Mouse (Mus musculus) forebrain, embryonic 13.5 days (tissue): ENCODE measurements at regions not wholly inside any gene's neighbourhood (a gene's known extent, or its start where the extent isn't known, plus 50 kb on each side); places are given as distances from the start of the nearest gene placed in this dataset.
A peak's percentile ranks its signal among the peaks of the same experiment; 100 is the strongest.

Experiments
- ATAC-seq: fragments of 200-750 bp; cut with Nextera tagmentation; 2 replicates; pipeline ENCODE4 v1.8.0; 2017
- H3K27ac ChIP-seq: fragments of 300-500 bp; sonication (generic); 2 replicates; pipeline ENCODE4 v1.5.1; 2015; ENCODE audit warnings: inconsistent platforms, mild to moderate bottlenecking, moderate library complexity
- H3K27me3 ChIP-seq: fragments of 300-500 bp; sonication (generic); 2 replicates; pipeline ENCODE4 v1.6.1; 2015; ENCODE audit warnings: mild to moderate bottlenecking, inconsistent platforms
- H3K36me3 ChIP-seq: fragments of 300-500 bp; sonication (generic); 2 replicates; pipeline ENCODE4 v1.6.1; 2015; ENCODE audit warnings: mild to moderate bottlenecking, inconsistent platforms; ENCODE audit not compliant: poor library complexity, severe bottlenecking
- H3K4me1 ChIP-seq: fragments of 300-500 bp; sonication (generic); 2 replicates; pipeline ENCODE4 v1.6.1; 2015; ENCODE audit warnings: inconsistent platforms
- H3K4me2 ChIP-seq: fragments of 300-500 bp; sonication (generic); 2 replicates; pipeline ENCODE4 v1.6.1; 2015; ENCODE audit warnings: inconsistent platforms, mild to moderate bottlenecking, moderate library complexity
- H3K4me3 ChIP-seq: fragments of 300-500 bp; sonication (generic); 2 replicates; pipeline ENCODE4 v1.5.1; 2015; ENCODE audit warnings: mild to moderate bottlenecking, inconsistent platforms
- H3K9ac ChIP-seq: fragments of 300-500 bp; sonication (generic); 2 replicates; pipeline ENCODE4 v1.6.1; 2015; ENCODE audit warnings: mild to moderate bottlenecking, inconsistent platforms
- H3K9me3 ChIP-seq: fragments of 300-500 bp; sonication (generic); replicated peaks from 2 replicates; pipeline ENCODE4 v1.6.1; 2016; ENCODE audit warnings: inconsistent platforms
- WGBS: fragments of 180-500 bp; shearing (Covaris S2); methylation state at CpG from one replicate; pipeline ENCODE4 v1.1.7; 2015; 5-methylcytosine and 5-hydroxymethylcytosine counted together

DNA sequence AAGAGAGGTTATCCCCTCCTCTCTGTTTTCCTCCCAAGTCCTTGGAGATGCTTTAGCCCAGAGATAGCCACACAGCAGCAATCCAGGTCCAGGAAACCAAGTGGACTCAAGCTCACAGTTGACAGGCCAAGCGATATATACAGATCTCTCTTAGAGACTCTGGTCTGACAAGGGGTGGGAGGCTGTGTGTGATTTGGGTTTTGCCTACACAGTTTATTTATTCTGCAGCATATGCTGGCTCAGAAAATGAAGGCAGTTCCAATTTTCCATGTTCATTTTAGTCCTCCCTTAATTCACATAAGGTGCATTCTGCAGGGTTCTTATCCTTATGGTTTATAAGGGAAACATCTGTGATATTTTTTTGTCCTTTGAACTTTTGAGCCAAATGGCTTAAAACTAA lies 595.0 kb upstream of the Apob start:
- ATAC-seq = no peak

GRCm38 (mm10) chr12:7403800-7404199 lies 573.6 kb upstream of the Apob start:
- H3K9ac ChIP-seq = no peak overlapping the region
- H3K36me3 ChIP-seq = no peaks in the 10 kb centered on the region
- ATAC-seq = peak; percentile 88
- H3K27ac ChIP-seq = no peak overlapping the region
- H3K4me3 ChIP-seq = no peak overlapping the region
- WGBS = 32% methylated on average over 4 of the region's 4 CpGs
- no peak overlapping the region for H3K4me2 ChIP-seq
- no peaks in the 10 kb centered on the region for H3K27me3 ChIP-seq
- H3K9me3 ChIP-seq = no peaks in the 10 kb centered on the region
- no peaks in the 10 kb centered on the region for H3K4me1 ChIP-seq

More for the DNA sequence above, 595.0 kb upstream of the Apob start:
- Histone ChIP-seq H3K27ac (no peak overlapping the region), H3K9me3 (no peaks in the 10 kb centered on the region), H3K36me3 (no peaks in the 10 kb centered on the region), H3K4me1 (no peaks in the 10 kb centered on the region), H3K4me2 (no peak overlapping the region), H3K9ac (no peak overlapping the region), H3K27me3 (no peaks in the 10 kb centered on the region), H3K4me3 (no peak overlapping the region)
- 91% methylated on average over 1 of the region's 1 CpGs for WGBS

DNA sequence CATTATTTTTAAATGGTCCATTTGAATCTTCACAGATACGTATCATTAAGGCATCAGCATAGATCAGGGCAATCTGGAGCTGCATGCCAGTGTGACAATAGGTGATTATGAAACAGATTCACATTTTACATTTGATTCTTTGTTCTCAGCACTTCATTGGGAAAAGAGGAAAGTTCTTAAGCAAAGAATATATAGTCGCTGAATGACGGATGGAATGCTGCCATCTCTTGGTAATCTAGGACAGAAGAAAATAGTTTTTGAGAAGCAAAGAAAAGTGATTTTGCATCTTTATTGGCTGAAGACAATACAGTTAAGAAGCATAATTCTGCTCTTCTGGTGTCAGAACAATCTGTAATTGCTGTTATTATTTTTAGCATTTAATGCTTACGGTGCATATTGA lies 565.6 kb upstream of the Apob start:
- WGBS = 89% methylated on average over 4 of the region's 4 CpGs
- H3K27me3 ChIP-seq = no peaks in the 10 kb centered on the region
- no peak overlapping the region for H3K9ac ChIP-seq
- H3K36me3 ChIP-seq = no peaks in the 10 kb centered on the region
- H3K27ac ChIP-seq = no peak overlapping the region
- no peak for ATAC-seq
- no peak overlapping the region for H3K4me3 ChIP-seq
- no peaks in the 10 kb centered on the region for H3K4me1 ChIP-seq
- no peak overlapping the region for H3K4me2 ChIP-seq
- no peaks in the 10 kb centered on the region for H3K9me3 ChIP-seq

GRCm38 (mm10) chr12:7420276-7420675 lies 557.2 kb upstream of the Apob start:
- H3K4me3 ChIP-seq = no peak overlapping the region
- H3K4me2 ChIP-seq = no peak overlapping the region
- no peak overlapping the region for H3K9ac ChIP-seq
- H3K9me3 ChIP-seq = no peaks in the 10 kb centered on the region
- 21% methylated on average over 1 of the region's 2 CpGs for WGBS
- H3K27me3 ChIP-seq = no peaks in the 10 kb centered on the region
- no peak for ATAC-seq
- H3K4me1 ChIP-seq = no peaks in the 10 kb centered on the region
- H3K27ac ChIP-seq = no peak overlapping the region
- H3K36me3 ChIP-seq = no peaks in the 10 kb centered on the region

DNA sequence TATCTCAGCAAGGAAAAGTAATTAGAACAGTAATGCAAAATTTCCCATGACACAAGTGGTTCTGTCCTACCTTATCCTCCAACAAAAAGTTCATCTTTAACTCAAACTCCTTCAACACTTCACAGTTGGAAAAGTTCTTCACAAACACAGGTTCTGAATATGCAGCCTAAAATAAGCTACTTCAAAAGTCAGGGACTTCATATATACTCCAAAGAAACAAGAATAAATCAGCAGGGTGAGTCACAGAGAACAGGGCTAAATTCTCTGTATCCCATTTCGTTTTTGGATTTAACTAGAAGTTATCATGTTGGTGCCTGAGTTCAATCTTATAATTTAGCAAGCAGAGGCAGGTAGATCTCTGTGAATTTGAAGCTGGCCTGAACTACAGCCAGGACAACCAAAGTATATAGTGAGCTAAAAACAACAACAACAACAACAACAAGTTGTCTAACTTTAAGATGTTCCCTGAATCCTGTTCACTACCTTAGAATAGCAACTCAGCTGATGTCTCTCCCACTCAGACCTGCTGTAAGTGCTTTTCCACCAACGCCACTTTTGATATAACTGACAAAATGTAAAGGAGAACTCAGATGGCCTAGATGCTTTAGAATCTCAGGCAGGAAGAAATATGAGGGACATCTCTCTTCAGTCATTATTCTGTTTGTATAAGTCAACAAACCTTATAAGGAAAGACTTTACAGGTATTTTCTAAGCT lies 555.5 kb upstream of the Apob start:
- 64% methylated on average over 2 of the region's 2 CpGs for WGBS
- no peak overlapping the region for H3K27ac ChIP-seq
- no peak overlapping the region for H3K4me3 ChIP-seq
- no peaks in the 10 kb centered on the region for H3K9me3 ChIP-seq
- H3K27me3 ChIP-seq = no peaks in the 10 kb centered on the region
- no peak overlapping the region for H3K9ac ChIP-seq
- ATAC-seq = no peak
- no peaks in the 10 kb centered on the region for H3K4me1 ChIP-seq
- no peaks in the 10 kb centered on the region for H3K36me3 ChIP-seq
- no peak overlapping the region for H3K4me2 ChIP-seq

DNA sequence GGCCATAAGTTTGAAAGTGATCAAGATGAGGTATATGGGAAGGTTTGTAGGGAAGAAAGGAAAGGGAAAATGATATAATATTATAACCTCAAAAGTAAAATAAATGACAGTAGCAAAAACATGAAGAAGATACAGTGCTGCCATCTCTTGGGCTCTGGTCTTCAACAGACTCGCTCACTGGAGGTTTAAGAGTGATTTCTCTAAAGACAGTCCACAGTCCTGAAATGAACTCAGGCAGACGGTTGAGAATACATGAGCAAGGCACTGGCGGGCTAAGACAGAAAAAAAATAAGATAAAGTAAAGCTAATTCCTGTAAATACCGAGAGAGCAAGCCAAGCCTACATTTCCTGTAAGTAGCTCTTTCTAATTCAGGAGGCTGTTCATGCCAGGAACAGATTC lies 546.5 kb upstream of the Apob start:
- no peak for ATAC-seq

GRCm38 (mm10) chr12:7445238-7445637 lies 532.2 kb upstream of the Apob start:
- WGBS = 91% methylated on average over 2 of the region's 2 CpGs
- Histone ChIP-seq H3K4me3 (no peak overlapping the region), H3K9ac (no peak overlapping the region), H3K4me1 (peaks cover 2% of the 10 kb centered on the region; the same call in 1 of the 2 replicates), H3K36me3 (no peaks in the 10 kb centered on the region), H3K27me3 (no peaks in the 10 kb centered on the region), H3K9me3 (no peaks in the 10 kb centered on the region), H3K4me2 (no peak overlapping the region), H3K27ac (no peak overlapping the region)
- no peak for ATAC-seq

More for the DNA sequence above, 546.5 kb upstream of the Apob start:
- no peak overlapping the region for H3K9ac ChIP-seq
- no peaks in the 10 kb centered on the region for H3K9me3 ChIP-seq
- no peak overlapping the region for H3K27ac ChIP-seq
- H3K4me2 ChIP-seq = no peak overlapping the region
- H3K4me1 ChIP-seq = no peaks in the 10 kb centered on the region
- no peak overlapping the region for H3K4me3 ChIP-seq
- no peaks in the 10 kb centered on the region for H3K27me3 ChIP-seq
- 87% methylated on average over 4 of the region's 4 CpGs for WGBS
- H3K36me3 ChIP-seq = no peaks in the 10 kb centered on the region

DNA sequence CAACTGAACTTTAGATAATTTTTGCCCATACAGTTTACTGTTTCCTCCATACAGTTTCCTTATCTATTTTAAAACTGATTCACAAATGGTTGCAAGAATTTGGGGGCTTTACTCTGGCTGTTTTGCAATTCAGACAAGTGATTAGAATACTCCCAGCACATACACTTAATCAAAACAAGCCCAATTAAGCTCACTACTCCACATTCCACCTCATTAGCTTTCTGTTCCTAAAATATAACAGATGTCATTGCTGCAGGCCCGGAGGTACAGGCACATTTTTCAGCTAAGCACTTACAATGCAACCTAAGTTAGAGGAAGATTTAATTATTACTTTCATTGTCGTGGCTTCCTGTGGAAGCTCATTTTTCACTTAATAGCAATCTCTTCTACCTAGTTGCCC lies 526.9 kb upstream of the Apob start:
- Histone ChIP-seq H3K27me3 (no peaks in the 10 kb centered on the region), H3K9me3 (no peaks in the 10 kb centered on the region), H3K4me1 (peaks cover 9% of the 10 kb centered on the region; the same call in 1 of the 2 replicates), H3K36me3 (no peaks in the 10 kb centered on the region), H3K9ac (no peak overlapping the region), H3K27ac (no peak overlapping the region), H3K4me2 (no peak overlapping the region), H3K4me3 (no peak overlapping the region)
- peak; percentile 81 for ATAC-seq
- 23% methylated on average over 2 of the region's 2 CpGs for WGBS

- H3K4me2 ChIP-seq = no peak overlapping the region
- peaks cover 4% of the 10 kb centered on the region; the same call in 1 of the 2 replicates for H3K27me3 ChIP-seq
- peaks cover 6% of the 10 kb centered on the region for H3K4me1 ChIP-seq
- H3K9ac ChIP-seq = no peak overlapping the region
- ATAC-seq = no peak
- no peaks in the 10 kb centered on the region for H3K36me3 ChIP-seq
- H3K4me3 ChIP-seq = no peak overlapping the region
- H3K27ac ChIP-seq = no peak overlapping the region
- no peaks in the 10 kb centered on the region for H3K9me3 ChIP-seq
- 61% methylated on average over 5 of the region's 5 CpGs for whole genome bisulfite sequencing
Observed at GRCm38 (mm10) chr12:7457036-7457435, 520.4 kb upstream of the Apob start.

- Histone ChIP-seq H3K4me3 (no peak overlapping the region), H3K9ac (no peak overlapping the region), H3K4me2 (no peak overlapping the region), H3K27ac (no peak overlapping the region), H3K27me3 (peaks cover 4% of the 10 kb centered on the region; the same call in 1 of the 2 replicates), H3K4me1 (peaks cover 6% of the 10 kb centered on the region), H3K36me3 (no peaks in the 10 kb centered on the region), H3K9me3 (no peaks in the 10 kb centered on the region)
- WGBS = 36% methylated on average over 4 of the region's 4 CpGs
- peak; percentile 51; the same call in 1 of the 2 replicates for ATAC-seq
Observed at GRCm38 (mm10) chr12:7457544-7457943, 519.9 kb upstream of the Apob start.

DNA sequence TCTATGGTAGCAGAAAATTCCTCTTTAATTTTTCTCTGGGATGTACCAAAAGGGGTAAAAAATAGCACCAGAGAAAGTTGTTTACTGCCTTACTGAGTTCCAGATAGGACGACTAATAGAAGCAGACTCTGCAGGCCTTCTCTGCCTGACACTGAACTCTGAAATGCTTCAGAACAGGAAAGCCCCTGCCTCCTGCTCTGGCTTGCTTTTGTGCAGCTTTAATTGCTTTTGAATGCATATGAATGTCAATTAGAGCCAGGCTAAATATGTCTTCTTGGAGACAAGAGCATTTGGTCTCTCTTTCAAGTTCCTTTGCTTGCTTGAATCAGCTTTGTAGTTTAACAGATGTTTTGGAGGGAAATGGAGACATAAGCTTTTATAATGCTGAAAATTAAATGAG lies 512.5 kb upstream of the Apob start:
- H3K4me3 ChIP-seq = no peak overlapping the region
- ATAC-seq = peak; percentile 59; the same call in 1 of the 2 replicates
- WGBS = 3% methylated on average over 1 of the region's 1 CpGs
- H3K27ac ChIP-seq = no peak overlapping the region
- no peaks in the 10 kb centered on the region for H3K36me3 ChIP-seq
- peaks cover 4% of the 10 kb centered on the region; the same call in 1 of the 2 replicates for H3K27me3 ChIP-seq
- H3K4me1 ChIP-seq = peaks cover 7% of the 10 kb centered on the region
- H3K9ac ChIP-seq = no peak overlapping the region
- no peak overlapping the region for H3K4me2 ChIP-seq
- H3K9me3 ChIP-seq = no peaks in the 10 kb centered on the region

- WGBS = 72% methylated on average over 12 of the region's 12 CpGs
- H3K9me3 ChIP-seq = no peaks in the 10 kb centered on the region
- H3K27ac ChIP-seq = no peak overlapping the region
- H3K36me3 ChIP-seq = no peaks in the 10 kb centered on the region
- H3K4me3 ChIP-seq = no peak overlapping the region
- H3K4me2 ChIP-seq = no peak overlapping the region
- H3K4me1 ChIP-seq = no peaks in the 10 kb centered on the region
- H3K9ac ChIP-seq = no peak overlapping the region
- ATAC-seq = peak; percentile 81; the same call in 1 of the 2 replicates
- H3K27me3 ChIP-seq = no peaks in the 10 kb centered on the region
Observed at GRCm38 (mm10) chr12:7512579-7513248, 464.7 kb upstream of the Apob start.
